Mouse (Mus musculus) embryonic facial prominence, embryonic 14.5 days (tissue): ENCODE measurements around the gene Tyrobp. TPM values are rescaled to one million over a fixed set of nuclear protein-coding genes. Genes with fewer than 3 reads are reported as not detected.

Experiments used
- ATAC-seq: fragments of 200-750 bp; cut with Nextera tagmentation; 2 replicates; pipeline ENCODE4 v1.8.0; 2017; ENCODE audit warnings: low read depth, moderate number of reproducible peaks, moderate TSS enrichment
- DNase-seq: peaks from one replicate; pipeline ENCODE4 v3.0.0-alpha.2; 2015; ENCODE audit warnings: low spot score
- H3K27ac ChIP-seq: fragments of 300-500 bp; sonication (generic); replicated peaks from 2 replicates; pipeline ENCODE4 v1.5.1; 2014; ENCODE audit warnings: low read depth, mild to moderate bottlenecking, low read length, moderate library complexity
- H3K27me3 ChIP-seq: fragments of 300-500 bp; sonication (generic); replicated peaks from 2 replicates; pipeline ENCODE4 v1.6.1; 2014; ENCODE audit warnings: low read length; ENCODE audit not compliant: control insufficient read depth, insufficient read depth
- H3K36me3 ChIP-seq: fragments of 300-500 bp; sonication (generic); 2 replicates; pipeline ENCODE4 v1.6.1; 2014; ENCODE audit warnings: low read length, mixed read lengths; ENCODE audit not compliant: control insufficient read depth, insufficient read depth
- H3K4me1 ChIP-seq: fragments of 300-500 bp; sonication (generic); 2 replicates; pipeline ENCODE4 v1.6.1; 2014; ENCODE audit warnings: antibody characterized with exemption, low read length; ENCODE audit not compliant: control insufficient read depth, insufficient read depth
- H3K4me2 ChIP-seq: fragments of 300-500 bp; sonication (generic); 2 replicates; pipeline ENCODE4 v1.6.1; 2014; ENCODE audit warnings: low read depth, mild to moderate bottlenecking, low read length, moderate library complexity, mixed read lengths
- H3K4me3 ChIP-seq: fragments of 300-500 bp; sonication (generic); 2 replicates; pipeline ENCODE4 v1.5.1; 2014; ENCODE audit warnings: low read depth, mild to moderate bottlenecking, low read length
- H3K9ac ChIP-seq: fragments of 300-500 bp; sonication (generic); 2 replicates; pipeline ENCODE4 v1.6.1; 2014; ENCODE audit warnings: low read depth, mild to moderate bottlenecking, low read length, moderate library complexity, mixed read lengths
- H3K9me3 ChIP-seq: fragments of 300-500 bp; sonication (generic); 2 replicates; pipeline ENCODE4 v1.6.1; 2016; ENCODE audit warnings: low read length; ENCODE audit not compliant: control insufficient read depth
- WGBS: fragments of 180-500 bp; shearing (Covaris S2); extraction: QIAGEN DNeasy Blood & Tissue Kit; methylation state at CpG from one replicate; pipeline ENCODE4 v1.1.7; 2014; 5-methylcytosine and 5-hydroxymethylcytosine counted together
- polyA plus RNA-seq: library from polyadenylated mRNA; unstranded; fragments of >200 nt; fragmentation: Nextera tagmentation; extraction: Ambion mirVana; gene quantifications from 2 replicates; pipeline ENCODE4 v1.2.1, GENCODE M21; 2014

The Tyrobp gene
- polyA plus RNA-seq, 1 experiment from 2014 or later: 97.0 TPM

- ATAC-seq (no peak), DNase-seq (no peak)
- H3K4me2 ChIP-seq: no peak overlapping the region
- H3K27me3 ChIP-seq: no peaks in the 10 kb centered on the region
- H3K4me3 ChIP-seq: no peak overlapping the region
- no peaks in the 10 kb centered on the region for H3K9me3 ChIP-seq
- H3K9ac ChIP-seq: no peak overlapping the region
- no peak overlapping the region for H3K27ac ChIP-seq
- H3K4me1 ChIP-seq: no peaks in the 10 kb centered on the region
- H3K36me3 ChIP-seq: peaks cover 18% of the 10 kb centered on the region; the same call in 1 of the 2 replicates
- 51% methylated on average over 2 of the region's 2 CpGs for WGBS
Measured at GRCm38 (mm10) chr7:30430191-30430590, 16.6 kb downstream of the Tyrobp start.

- H3K27ac ChIP-seq: no peak overlapping the region
- H3K4me1 ChIP-seq: no peaks in the 10 kb centered on the region
- no peaks in the 10 kb centered on the region; the same call in 1 of the 2 replicates for H3K27me3 ChIP-seq
- DNase-seq (peak; percentile 84), ATAC-seq (0 out of 2 replicates have a peak, but pooled peaks have one; percentile 53)
- no peak overlapping the region for H3K4me2 ChIP-seq
- H3K36me3 ChIP-seq: 0 out of 2 replicates have a peak, but pooled peaks cover 13% of the 10 kb centered on the region
- 26% methylated on average over 3 of the region's 3 CpGs for WGBS
- H3K4me3 ChIP-seq: no peak overlapping the region
- H3K9ac ChIP-seq: no peak overlapping the region
- no peaks in the 10 kb centered on the region for H3K9me3 ChIP-seq
Measured at GRCm38 (mm10) chr7:30431793-30432192, 18.2 kb downstream of the Tyrobp start.

DNA sequence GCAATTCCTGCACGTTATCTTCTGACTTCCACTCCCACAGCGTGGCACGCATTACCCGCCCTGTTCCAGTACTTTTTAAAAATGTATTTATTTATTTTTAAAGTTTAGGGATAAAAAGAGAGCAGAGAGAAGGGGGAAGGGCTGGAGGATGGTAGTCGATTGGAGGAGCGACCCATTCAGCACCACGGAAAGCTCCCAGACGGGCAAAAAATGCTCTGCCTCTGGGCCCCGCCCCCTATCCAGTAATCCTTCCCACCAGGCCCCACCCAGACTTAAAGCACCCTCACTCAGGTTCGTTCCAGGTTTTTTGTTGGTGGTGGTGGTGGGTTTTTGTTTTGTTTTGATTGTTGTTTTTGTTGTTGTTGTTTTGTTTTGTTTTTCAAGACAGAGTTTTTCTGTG, 20.7 kb downstream of the Tyrobp start:
- Histone ChIP-seq H3K4me3 (no peak overlapping the region), H3K9me3 (no peaks in the 10 kb centered on the region), H3K36me3 (peaks cover 16% of the 10 kb centered on the region), H3K4me2 (no peak overlapping the region), H3K27me3 (no peaks in the 10 kb centered on the region; the same call in 1 of the 2 replicates), H3K9ac (no peak overlapping the region), H3K27ac (no peak overlapping the region), H3K4me1 (no peaks in the 10 kb centered on the region)
- no peak for ATAC-seq
- peak; percentile 50 for DNase-seq
- WGBS: under 1% methylated on average over 10 of the region's 10 CpGs

GRCm38 (mm10) chr7:30434701-30435100, 21.1 kb downstream of the Tyrobp start:
- no peaks in the 10 kb centered on the region for H3K9me3 ChIP-seq
- H3K9ac ChIP-seq: no peak overlapping the region
- H3K27me3 ChIP-seq: no peaks in the 10 kb centered on the region; the same call in 1 of the 2 replicates
- no peak overlapping the region for H3K4me3 ChIP-seq
- H3K4me2 ChIP-seq: no peak overlapping the region
- ATAC-seq (no peak), DNase-seq (no peak)
- no peak overlapping the region for H3K27ac ChIP-seq
- H3K36me3 ChIP-seq: peaks cover 20% of the 10 kb centered on the region
- WGBS: 67% methylated on average over 10 of the region's 10 CpGs
- no peaks in the 10 kb centered on the region for H3K4me1 ChIP-seq

DNA sequence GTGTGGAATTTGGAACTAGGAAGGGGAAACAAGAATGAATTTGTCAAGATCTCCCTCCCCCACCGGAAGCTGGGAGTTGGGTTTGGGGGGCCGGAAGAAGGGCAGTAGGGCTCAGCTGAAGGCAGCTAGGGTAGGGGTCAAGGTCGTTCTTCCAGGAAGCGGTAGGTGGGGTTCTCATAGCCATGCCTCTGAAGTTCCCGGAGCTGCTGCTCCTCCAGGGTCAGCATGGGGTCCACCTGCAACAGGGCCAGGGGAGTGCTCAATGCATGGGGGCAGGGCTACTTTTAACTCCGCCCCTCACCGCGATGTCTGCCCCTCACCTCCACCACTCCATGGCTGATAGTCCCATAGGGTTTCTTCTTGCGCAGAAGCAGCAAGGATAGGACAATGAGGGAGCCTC, 21.6 kb downstream of the Tyrobp start:
- no peak overlapping the region for H3K27ac ChIP-seq
- H3K27me3 ChIP-seq: no peaks in the 10 kb centered on the region; the same call in 1 of the 2 replicates
- no peak overlapping the region for H3K4me3 ChIP-seq
- no peak overlapping the region for H3K4me2 ChIP-seq
- H3K4me1 ChIP-seq: no peaks in the 10 kb centered on the region
- 40% methylated on average over 8 of the region's 9 CpGs for WGBS
- peaks cover 24% of the 10 kb centered on the region for H3K36me3 ChIP-seq
- ATAC-seq (no peak), DNase-seq (no peak)
- H3K9ac ChIP-seq: no peak overlapping the region
- H3K9me3 ChIP-seq: no peaks in the 10 kb centered on the region

GRCm38 (mm10) chr7:30436879-30437278, 23.3 kb downstream of the Tyrobp start:
- ATAC-seq (no peak), DNase-seq (no peak)

DNA sequence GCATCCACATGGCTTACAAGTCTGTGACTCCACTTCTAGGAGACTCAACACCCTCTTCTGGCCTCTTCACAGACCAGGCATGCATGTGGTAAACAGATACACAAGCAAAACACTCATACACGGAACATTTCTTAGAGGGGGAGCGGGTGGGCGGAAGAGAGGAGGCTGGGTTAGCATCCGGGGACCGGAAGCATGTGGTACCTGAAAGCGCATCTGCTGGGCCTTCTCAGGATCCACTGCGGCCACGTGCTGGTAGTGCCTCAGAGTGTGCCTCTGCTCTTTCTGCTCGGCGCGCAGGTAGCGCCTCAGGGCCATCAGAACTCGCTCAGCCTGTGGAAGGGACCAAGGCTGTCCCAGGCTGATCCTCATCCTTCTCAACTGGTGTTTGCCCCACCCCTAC, 26.2 kb downstream of the Tyrobp start:
- no peak overlapping the region for H3K9ac ChIP-seq
- H3K27ac ChIP-seq: no peak overlapping the region
- no peaks in the 10 kb centered on the region for H3K9me3 ChIP-seq
- peaks cover 9% of the 10 kb centered on the region for H3K4me1 ChIP-seq
- no peak for DNase-seq
- peaks cover 5% of the 10 kb centered on the region for H3K27me3 ChIP-seq
- WGBS: 79% methylated on average over 6 of the region's 13 CpGs
- ATAC-seq: no peak
- H3K4me2 ChIP-seq: no peak overlapping the region
- H3K4me3 ChIP-seq: no peak overlapping the region
- H3K36me3 ChIP-seq: peaks cover 33% of the 10 kb centered on the region

More at GRCm38 (mm10) chr7:30436879-30437278, 23.3 kb downstream of the Tyrobp start:
- H3K9ac ChIP-seq: no peak overlapping the region
- WGBS: 14% methylated on average over 10 of the region's 10 CpGs
- no peaks in the 10 kb centered on the region for H3K9me3 ChIP-seq
- no peak overlapping the region for H3K27ac ChIP-seq
- no peaks in the 10 kb centered on the region for H3K4me1 ChIP-seq
- H3K4me3 ChIP-seq: no peak overlapping the region
- peaks cover 25% of the 10 kb centered on the region for H3K36me3 ChIP-seq
- H3K27me3 ChIP-seq: no peaks in the 10 kb centered on the region; the same call in 1 of the 2 replicates
- H3K4me2 ChIP-seq: no peak overlapping the region

DNA sequence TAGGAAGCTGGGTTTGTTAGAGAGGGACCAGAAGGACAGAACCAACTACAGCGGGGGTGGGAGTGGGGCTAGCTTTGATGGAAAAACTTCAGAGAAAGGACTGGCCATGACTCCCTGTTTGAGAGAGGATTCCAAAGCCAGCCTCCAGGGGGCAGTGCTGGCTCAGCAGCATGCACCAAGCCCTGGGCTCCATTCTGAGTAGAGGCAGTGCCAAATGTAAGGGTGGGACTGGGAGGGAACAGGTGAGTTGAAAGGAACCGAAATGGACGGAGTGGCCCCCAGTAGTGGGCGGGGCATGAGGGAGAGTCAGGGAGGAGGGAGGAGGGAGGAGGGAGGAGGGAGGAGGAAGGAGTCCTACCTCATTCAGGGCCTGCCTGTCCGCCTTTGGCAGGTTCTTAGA, 27.1 kb downstream of the Tyrobp start:
- no peak for ATAC-seq

DNA sequence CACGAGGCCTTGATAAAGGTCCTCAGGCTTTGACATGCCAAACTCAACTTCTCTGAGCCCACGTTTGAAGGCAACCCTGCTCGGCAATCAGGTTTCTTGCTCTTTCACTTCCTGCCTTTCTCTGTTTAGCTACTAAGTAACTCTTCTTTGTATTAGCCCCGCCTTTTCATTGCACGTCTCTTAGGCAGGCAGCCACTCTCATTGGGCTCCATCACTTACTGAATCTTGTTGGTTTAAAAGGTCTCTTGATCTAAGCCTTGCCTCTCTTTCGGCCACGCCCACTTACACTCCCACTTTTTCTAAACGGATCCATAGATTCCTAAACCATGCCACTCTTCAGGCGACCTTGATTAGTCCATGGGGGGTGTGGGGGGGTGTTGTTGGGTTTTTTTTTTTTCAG, 30.1 kb downstream of the Tyrobp start:
- DNase-seq (no peak), ATAC-seq (no peak)
- Histone ChIP-seq H3K9ac (no peak overlapping the region), H3K4me2 (peak overlapping the region; percentile 84), H3K4me1 (peaks cover 13% of the 10 kb centered on the region), H3K27ac (no peak overlapping the region), H3K4me3 (peak overlapping the region; percentile 69), H3K27me3 (peaks cover 11% of the 10 kb centered on the region; the same call in 1 of the 2 replicates), H3K9me3 (no peaks in the 10 kb centered on the region), H3K36me3 (peaks cover 17% of the 10 kb centered on the region; the same call in 1 of the 2 replicates)
- WGBS: 26% methylated on average over 9 of the region's 9 CpGs

More for the DNA sequence above, 27.1 kb downstream of the Tyrobp start:
- no peaks in the 10 kb centered on the region for H3K9me3 ChIP-seq
- DNase-seq: no peak
- H3K27me3 ChIP-seq: peaks cover 11% of the 10 kb centered on the region
- H3K4me2 ChIP-seq: no peak overlapping the region
- peaks cover 13% of the 10 kb centered on the region for H3K4me1 ChIP-seq
- no peak overlapping the region for H3K27ac ChIP-seq
- H3K4me3 ChIP-seq: no peak overlapping the region
- 33% methylated on average over 2 of the region's 5 CpGs for WGBS
- H3K36me3 ChIP-seq: peaks cover 33% of the 10 kb centered on the region
- no peak overlapping the region for H3K9ac ChIP-seq
